Mouse (Mus musculus): ENCODE measurements around the gene B4galt1. TPM values are rescaled to one million over a fixed set of nuclear protein-coding genes. Genes with fewer than 3 reads are reported as not detected.

Gene B4galt1
- polyA plus RNA-seq, 1 experiment from 2014 or later, result 34.6 TPM

- Histone ChIP-seq H3K4me1 (ENCODE audit: control insufficient read depth, insufficient read depth, low read length) (no peaks in the 10 kb centered on the region), H3K4me2 (ENCODE audit: low read depth, severe bottlenecking) (no peak overlapping the region), H3K27ac (replicated peaks; ENCODE audit: low read depth, low read length) (no peak overlapping the region), H3K4me3 (ENCODE audit: low read depth, low read length) (no peak overlapping the region), H3K9ac (ENCODE audit: low read length) (no peak overlapping the region), H3K36me3 (ENCODE audit: control insufficient read depth, insufficient read depth, low read length) (no peaks in the 10 kb centered on the region), H3K27me3 (ENCODE audit: control insufficient read depth, insufficient read depth, low read length) (no peaks in the 10 kb centered on the region), H3K9me3 (ENCODE audit: control insufficient read depth, low read length) (no peaks in the 10 kb centered on the region)
- DNase-seq (ENCODE audit: low spot score) (no peak), ATAC-seq (ENCODE audit: insufficient number of reproducible peaks, low FRiP score, low TSS enrichment, low read depth) (no peak)
- WGBS, result 94% methylated on average over 7 of the region's 7 CpGs
These were observed 29.3 kb downstream of the B4galt1 start for GRCm38 (mm10) chr4:40824505-40824904.

- Histone ChIP-seq H3K27ac (replicated peaks; ENCODE audit: low read depth, low read length) (no peak overlapping the region), H3K36me3 (ENCODE audit: control insufficient read depth, insufficient read depth, low read length) (no peaks in the 10 kb centered on the region), H3K4me3 (ENCODE audit: low read depth, low read length) (no peak overlapping the region), H3K27me3 (ENCODE audit: control insufficient read depth, insufficient read depth, low read length) (no peaks in the 10 kb centered on the region), H3K4me1 (ENCODE audit: control insufficient read depth, insufficient read depth, low read length) (no peaks in the 10 kb centered on the region), H3K9me3 (ENCODE audit: control insufficient read depth, low read length) (no peaks in the 10 kb centered on the region), H3K4me2 (ENCODE audit: low read depth, severe bottlenecking) (no peak overlapping the region), H3K9ac (ENCODE audit: low read length) (no peak overlapping the region)
- ATAC-seq (ENCODE audit: insufficient number of reproducible peaks, low FRiP score, low TSS enrichment, low read depth), result no peak
- 87% methylated on average over 8 of the region's 8 CpGs for WGBS
- DNase-seq (ENCODE audit: low spot score), result no peak
These were observed 30.1 kb downstream of the B4galt1 start for GRCm38 (mm10) chr4:40823664-40824063.

GRCm38 (mm10) chr4:40823151-40823550 lies 30.7 kb downstream of the B4galt1 start:
- no peaks in the 10 kb centered on the region for H3K27me3 ChIP-seq (ENCODE audit: control insufficient read depth, insufficient read depth, low read length)
- DNase-seq (ENCODE audit: low spot score) (no peak), ATAC-seq (ENCODE audit: insufficient number of reproducible peaks, low FRiP score, low TSS enrichment, low read depth) (no peak)
- no peak overlapping the region for H3K4me2 ChIP-seq (ENCODE audit: low read depth, severe bottlenecking)
- H3K36me3 ChIP-seq (ENCODE audit: control insufficient read depth, insufficient read depth, low read length), result no peaks in the 10 kb centered on the region
- no peaks in the 10 kb centered on the region for H3K4me1 ChIP-seq (ENCODE audit: control insufficient read depth, insufficient read depth, low read length)
- 92% methylated on average over 14 of the region's 14 CpGs for WGBS
- H3K9ac ChIP-seq (ENCODE audit: low read length), result no peak overlapping the region
- no peak overlapping the region for H3K27ac ChIP-seq (replicated peaks; ENCODE audit: low read depth, low read length)
- H3K4me3 ChIP-seq (ENCODE audit: low read depth, low read length), result no peak overlapping the region
- no peaks in the 10 kb centered on the region for H3K9me3 ChIP-seq (ENCODE audit: control insufficient read depth, low read length)

GRCm38 (mm10) chr4:40821303-40822023 lies 32.3 kb downstream of the B4galt1 start:
- Histone ChIP-seq H3K9ac (ENCODE audit: low read length) (no peak overlapping the region), H3K4me2 (ENCODE audit: low read depth, severe bottlenecking) (no peak overlapping the region), H3K4me3 (ENCODE audit: low read depth, low read length) (no peak overlapping the region), H3K27ac (replicated peaks; ENCODE audit: low read depth, low read length) (no peak overlapping the region), H3K9me3 (ENCODE audit: control insufficient read depth, low read length) (no peaks in the 10 kb centered on the region), H3K4me1 (ENCODE audit: control insufficient read depth, insufficient read depth, low read length) (no peaks in the 10 kb centered on the region), H3K36me3 (ENCODE audit: control insufficient read depth, insufficient read depth, low read length) (peaks cover 2% of the 10 kb centered on the region; the same call in 1 of the 2 replicates), H3K27me3 (ENCODE audit: control insufficient read depth, insufficient read depth, low read length) (no peaks in the 10 kb centered on the region)
- 87% methylated on average over 8 of the region's 8 CpGs for WGBS
- DNase-seq (ENCODE audit: low spot score), result no peak
- no peak for ATAC-seq (ENCODE audit: insufficient number of reproducible peaks, low FRiP score, low TSS enrichment, low read depth)

GRCm38 (mm10) chr4:40820903-40821302 lies 32.9 kb downstream of the B4galt1 start:
- Histone ChIP-seq H3K4me1 (ENCODE audit: control insufficient read depth, insufficient read depth, low read length) (no peaks in the 10 kb centered on the region), H3K4me2 (ENCODE audit: low read depth, severe bottlenecking) (no peak overlapping the region), H3K36me3 (ENCODE audit: control insufficient read depth, insufficient read depth, low read length) (peaks cover 2% of the 10 kb centered on the region; the same call in 1 of the 2 replicates), H3K9me3 (ENCODE audit: control insufficient read depth, low read length) (no peaks in the 10 kb centered on the region), H3K27ac (replicated peaks; ENCODE audit: low read depth, low read length) (no peak overlapping the region), H3K27me3 (ENCODE audit: control insufficient read depth, insufficient read depth, low read length) (no peaks in the 10 kb centered on the region), H3K9ac (ENCODE audit: low read length) (no peak overlapping the region), H3K4me3 (ENCODE audit: low read depth, low read length) (no peak overlapping the region)
- ATAC-seq (ENCODE audit: insufficient number of reproducible peaks, low FRiP score, low TSS enrichment, low read depth) (no peak), DNase-seq (ENCODE audit: low spot score) (no peak)
- WGBS, result 94% methylated on average over 1 of the region's 1 CpGs

- H3K9ac ChIP-seq (ENCODE audit: low read length), result no peak overlapping the region
- ATAC-seq (ENCODE audit: insufficient number of reproducible peaks, low FRiP score, low TSS enrichment, low read depth) (no peak), DNase-seq (ENCODE audit: low spot score) (no peak)
- H3K36me3 ChIP-seq (ENCODE audit: control insufficient read depth, insufficient read depth, low read length), result peaks cover 2% of the 10 kb centered on the region; the same call in 1 of the 2 replicates
- 91% methylated on average over 4 of the region's 4 CpGs for WGBS
- no peaks in the 10 kb centered on the region for H3K27me3 ChIP-seq (ENCODE audit: control insufficient read depth, insufficient read depth, low read length)
- no peak overlapping the region for H3K27ac ChIP-seq (replicated peaks; ENCODE audit: low read depth, low read length)
- no peaks in the 10 kb centered on the region for H3K4me1 ChIP-seq (ENCODE audit: control insufficient read depth, insufficient read depth, low read length)
- H3K9me3 ChIP-seq (ENCODE audit: control insufficient read depth, low read length), result no peaks in the 10 kb centered on the region
- H3K4me2 ChIP-seq (ENCODE audit: low read depth, severe bottlenecking), result no peak overlapping the region
- H3K4me3 ChIP-seq (ENCODE audit: low read depth, low read length), result no peak overlapping the region
These were observed 33.8 kb downstream of the B4galt1 start for GRCm38 (mm10) chr4:40820024-40820423.

- 94% methylated on average over 6 of the region's 6 CpGs for WGBS
- no peak for ATAC-seq (ENCODE audit: insufficient number of reproducible peaks, low FRiP score, low TSS enrichment, low read depth)
These were observed 34.7 kb downstream of the B4galt1 start for GRCm38 (mm10) chr4:40819151-40819550.

GRCm38 (mm10) chr4:40818421-40818820 lies 35.4 kb downstream of the B4galt1 start:
- no peak for ATAC-seq (ENCODE audit: insufficient number of reproducible peaks, low FRiP score, low TSS enrichment, low read depth)
- DNase-seq (ENCODE audit: low spot score), result no peak
- H3K9ac ChIP-seq (ENCODE audit: low read length), result no peak overlapping the region
- 84% methylated on average over 6 of the region's 6 CpGs for WGBS
- peaks cover 2% of the 10 kb centered on the region; the same call in 1 of the 2 replicates for H3K36me3 ChIP-seq (ENCODE audit: control insufficient read depth, insufficient read depth, low read length)
- H3K9me3 ChIP-seq (ENCODE audit: control insufficient read depth, low read length), result no peaks in the 10 kb centered on the region
- no peaks in the 10 kb centered on the region for H3K4me1 ChIP-seq (ENCODE audit: control insufficient read depth, insufficient read depth, low read length)
- no peaks in the 10 kb centered on the region for H3K27me3 ChIP-seq (ENCODE audit: control insufficient read depth, insufficient read depth, low read length)
- H3K4me2 ChIP-seq (ENCODE audit: low read depth, severe bottlenecking), result no peak overlapping the region
- no peak overlapping the region for H3K27ac ChIP-seq (replicated peaks; ENCODE audit: low read depth, low read length)
- H3K4me3 ChIP-seq (ENCODE audit: low read depth, low read length), result no peak overlapping the region

More at GRCm38 (mm10) chr4:40819151-40819550, 34.7 kb downstream of the B4galt1 start:
- H3K9me3 ChIP-seq (ENCODE audit: control insufficient read depth, low read length), result no peaks in the 10 kb centered on the region
- H3K9ac ChIP-seq (ENCODE audit: low read length), result no peak overlapping the region
- no peak for DNase-seq (ENCODE audit: low spot score)
- H3K4me3 ChIP-seq (ENCODE audit: low read depth, low read length), result no peak overlapping the region
- no peak overlapping the region for H3K4me2 ChIP-seq (ENCODE audit: low read depth, severe bottlenecking)
- no peak overlapping the region for H3K27ac ChIP-seq (replicated peaks; ENCODE audit: low read depth, low read length)
- peaks cover 2% of the 10 kb centered on the region; the same call in 1 of the 2 replicates for H3K36me3 ChIP-seq (ENCODE audit: control insufficient read depth, insufficient read depth, low read length)
- no peaks in the 10 kb centered on the region for H3K27me3 ChIP-seq (ENCODE audit: control insufficient read depth, insufficient read depth, low read length)
- H3K4me1 ChIP-seq (ENCODE audit: control insufficient read depth, insufficient read depth, low read length), result no peaks in the 10 kb centered on the region
